Comparison of ENCODE assay signal across 8 mouse cellular contexts in the genomic region with DNA sequence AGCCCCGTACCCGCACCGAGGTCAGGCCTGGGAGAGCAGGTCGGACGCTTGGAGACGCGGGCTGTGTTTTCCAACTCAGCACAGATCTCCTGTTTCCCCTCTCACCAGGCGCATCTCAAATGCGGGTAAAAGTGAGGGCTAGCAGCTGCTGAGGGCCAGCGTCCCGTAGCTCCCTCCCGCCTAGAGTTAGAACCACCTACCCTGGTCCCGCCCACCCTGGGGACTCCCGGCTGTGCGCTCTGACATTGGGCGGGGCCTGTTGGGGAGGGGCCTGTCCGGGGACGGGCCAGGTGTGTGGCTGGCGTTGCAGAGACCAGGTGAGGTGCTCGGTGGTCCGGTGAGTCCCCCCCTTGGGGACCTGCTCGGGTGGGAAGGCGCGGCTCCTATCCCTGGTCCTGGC. TPM values are rescaled to one million over a fixed set of nuclear protein-coding genes. Genes with fewer than 3 reads are reported as not detected.
A peak's percentile ranks its signal among the peaks of the same experiment; 100 is the strongest.
DNase-seq lines count a peak whose midpoint lies in the region; ATAC-seq and TF ChIP-seq lines count a peak whose summit lies in the region.

Gene Arhgap8, plus strand, starts transcription at position 262 of the 400 bp plus-strand sequence.

- H3K27me3 ChIP-seq in E14TG2a.4 (ENCODE audit: insufficient read depth, low read length), result peaks cover 19% of the 10 kb centered on the region
- peaks cover 48% of the 10 kb centered on the region for H3K27me3 ChIP-seq in midbrain, embryonic 12.5 days

- H3K27ac ChIP-seq in midbrain, embryonic 12.5 days (replicated peaks), result no peak within 1 kb of the TSS

- H3K4me2 ChIP-seq in midbrain, embryonic 12.5 days (replicated peaks), result peak within 1 kb of the TSS; percentile 42

- no peaks in the 10 kb centered on the region for H3K36me3 ChIP-seq in E14TG2a.4 (ENCODE audit: insufficient read depth, low read length)
- H3K36me3 ChIP-seq in midbrain, embryonic 12.5 days, result no peaks in the 10 kb centered on the region

- WGBS in midbrain, embryonic 12.5 days, result 2% methylated on average over 24 of the region's 24 CpGs

- H3K9ac ChIP-seq in midbrain, embryonic 12.5 days (replicated peaks), result no peak within 1 kb of the TSS

- intact Hi-C loops in heart, postnatal 14 days (cut with DNase I), result no loop called here

- peak within 1 kb of the TSS; percentile 79 for H3K4me3 ChIP-seq in E14TG2a.4 (replicated peaks; ENCODE audit: low read length)
- peak within 1 kb of the TSS; percentile 16 for H3K4me3 ChIP-seq in midbrain, embryonic 12.5 days

- no peaks in the 10 kb centered on the region for H3K9me3 ChIP-seq in E14TG2a.4 (ENCODE audit: low read length)
- no peaks in the 10 kb centered on the region for H3K9me3 ChIP-seq in midbrain, embryonic 12.5 days

- DNase-seq in heart, postnatal 14 days, result peak; percentile 37 to 45
- peak; percentile 58 to 81 for DNase-seq in kidney, postnatal 36 days
- DNase-seq in urinary bladder, postnatal 25 days (ENCODE audit: low spot score), result peak; percentile 69

- H3K4me1 ChIP-seq in E14TG2a.4 (replicated peaks; ENCODE audit: low read depth, low read length), result peaks cover 80% of the 10 kb centered on the region
- peaks cover 22% of the 10 kb centered on the region for H3K4me1 ChIP-seq in midbrain, embryonic 12.5 days

- peak; percentile 33; the same call in 1 of the 2 replicates for ATAC-seq in common myeloid progenitor, adult 5-6 weeks (replicated peaks; ENCODE audit: low read depth, poor library complexity, severe bottlenecking)
- no peak for ATAC-seq in midbrain, embryonic 12.5 days (ENCODE audit: low FRiP score, low read depth)
- ATAC-seq in granulocyte monocyte progenitor cell, adult 5-6 weeks (replicated peaks; ENCODE audit: poor library complexity, severe bottlenecking), result no peak
- ATAC-seq in megakaryocyte progenitor cell, adult 5-6 weeks (replicated peaks; ENCODE audit: poor library complexity), result no peak

- no peak for TF ChIP-seq CTCF in E14TG2a.4 (conservative IDR thresholded peaks at IDR 0.05; ENCODE audit: low read length)

RNA-seq across cellular contexts. Expression of gene Arhgap8, which starts in this region (rescaled TPM):
- not detected in 2 replicates for total RNA-seq in common myeloid progenitor, adult 5-6 weeks (2017)
- 1 to 10 TPM in 1 of 2 experiments, under 1 TPM in 1; 0.86 to 2.6 TPM for total RNA-seq in heart, postnatal 14 days (2021)
- polyA plus RNA-seq in midbrain, embryonic 12.5 days (2016; fragmentation: Nextera tagmentation; extraction: Ambion mirVana), result 0.69 and 1.4 TPM in 2 replicates
- not detected in 2 replicates for total RNA-seq in granulocyte monocyte progenitor cell, adult 5-6 weeks (2014; fragmentation: Nextera tagmentation)
- not detected in 2 replicates for total RNA-seq in granulocyte monocyte progenitor cell, adult 5-6 weeks (2017)
- not detected in 2 replicates for total RNA-seq in megakaryocyte progenitor cell, adult 5-6 weeks (2015)
- total RNA-seq in megakaryocyte progenitor cell, adult 5-6 weeks (2017), result not detected in 2 replicates

Comparison
In these comparisons a context has a peak if more than half of its experiments do, and no peak if none do; other contexts are left out.
1. Peak in ATAC-seq in common myeloid progenitor, adult 5-6 weeks; RNA of the gene not detected or under 1 TPM.